Mouse (Mus musculus): Measurements from ENCODE around the gene Gm1527. TPM values are rescaled to one million over a fixed set of nuclear protein-coding genes. Genes with fewer than 3 reads are reported as not detected.
"Not testable (repeated sequence)": the region's sequence is repeated elsewhere in the genome, so short reads cannot be mapped to it uniquely, and the experiment has no call there.

Gm1527 gene
- not detected in 2 replicates for polyA plus RNA-seq (2014; fragmentation: Nextera tagmentation; extraction: Ambion mirVana)

- H3K4me3 ChIP-seq (ENCODE audit: low read depth, low read length), result no peak within 1 kb of the TSS
- no peak for ATAC-seq (replicated peaks; ENCODE audit: low FRiP score)
- H3K9ac ChIP-seq (ENCODE audit: low read depth, low read length), result no peak within 1 kb of the TSS
- H3K36me3 ChIP-seq (ENCODE audit: control insufficient read depth, insufficient read depth, low read length), result no peaks in the 10 kb centered on the region
- no peak within 1 kb of the TSS for H3K4me2 ChIP-seq
- DNase-seq (ENCODE audit: low spot score), result no peak
- H3K4me1 ChIP-seq (replicated peaks; ENCODE audit: control insufficient read depth, insufficient read depth, low read length), result no peaks in the 10 kb centered on the region
- no peaks in the 10 kb centered on the region for H3K27me3 ChIP-seq (replicated peaks; ENCODE audit: control insufficient read depth, insufficient read depth, low read length)
- no peak within 1 kb of the TSS for H3K27ac ChIP-seq (ENCODE audit: low read depth, low read length)
- 56% methylated on average over 1 of the region's 1 CpGs for WGBS
- no peaks in the 10 kb centered on the region for H3K9me3 ChIP-seq (ENCODE audit: control insufficient read depth, low read length)
Measured at GRCm38 (mm10) chr3:28892317-28892716, at the start of gene Gm1527. Gene Gm1527 (plus strand): TSS chr3:28892617.

DNA sequence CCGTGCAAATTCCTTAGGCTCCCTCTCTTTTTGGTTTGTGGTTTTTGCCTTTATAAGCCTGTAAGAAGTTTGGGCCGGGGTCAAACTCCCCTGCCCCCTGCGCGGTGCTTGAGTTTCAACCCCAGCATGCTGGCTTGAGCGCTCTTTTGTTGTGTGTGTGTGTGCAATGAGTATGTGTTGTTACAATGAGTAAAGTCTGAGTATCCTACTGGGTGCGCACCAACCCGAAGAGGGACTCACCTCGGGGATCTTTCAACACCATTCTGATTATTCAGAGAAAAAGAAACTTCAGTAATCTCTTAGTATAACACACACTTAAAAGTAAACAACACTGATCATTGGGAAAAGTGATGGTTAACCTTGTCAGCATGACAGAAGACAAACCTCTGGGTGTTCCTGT, 49.2 kb upstream of the Gm1527 start:
- Histone ChIP-seq H3K9ac (ENCODE audit: low read depth, low read length) (no peak overlapping the region), H3K36me3 (ENCODE audit: control insufficient read depth, insufficient read depth, low read length) (no peaks in the 10 kb centered on the region), H3K4me3 (ENCODE audit: low read depth, low read length) (no peak overlapping the region), H3K4me2 (no peak overlapping the region), H3K27ac (ENCODE audit: low read depth, low read length) (no peak overlapping the region), H3K9me3 (ENCODE audit: control insufficient read depth, low read length) (no peaks in the 10 kb centered on the region), H3K4me1 (replicated peaks; ENCODE audit: control insufficient read depth, insufficient read depth, low read length) (no peaks in the 10 kb centered on the region), H3K27me3 (replicated peaks; ENCODE audit: control insufficient read depth, insufficient read depth, low read length) (no peaks in the 10 kb centered on the region)
- no peak for DNase-seq (ENCODE audit: low spot score)
- WGBS, result 68% methylated on average over 8 of the region's 8 CpGs
- ATAC-seq (replicated peaks; ENCODE audit: low FRiP score), result no peak

DNA sequence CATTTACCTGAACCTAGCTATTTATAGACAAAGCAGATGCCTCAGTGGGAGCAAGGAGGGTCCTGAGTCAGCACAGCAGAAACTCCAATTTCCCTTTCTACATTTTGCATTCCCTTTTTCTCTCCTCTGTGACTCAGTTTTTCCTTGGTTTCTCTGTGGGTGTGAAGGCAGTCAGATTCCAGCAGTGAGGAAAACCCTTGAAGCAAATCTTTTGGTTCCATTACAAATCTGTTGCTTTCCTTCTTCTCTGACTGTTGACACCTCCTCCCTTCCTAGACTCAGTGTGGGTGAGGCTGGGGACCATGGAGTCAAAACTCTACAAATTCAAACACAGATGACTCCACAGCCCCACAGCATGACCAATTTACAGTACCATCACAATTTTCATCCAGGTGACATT, 45.3 kb upstream of the Gm1527 start:
- H3K4me3 ChIP-seq (ENCODE audit: low read depth, low read length), result no peak overlapping the region
- no peaks in the 10 kb centered on the region for H3K27me3 ChIP-seq (replicated peaks; ENCODE audit: control insufficient read depth, insufficient read depth, low read length)
- H3K27ac ChIP-seq (ENCODE audit: low read depth, low read length), result no peak overlapping the region
- no peak overlapping the region for H3K9ac ChIP-seq (ENCODE audit: low read depth, low read length)
- no peaks in the 10 kb centered on the region for H3K9me3 ChIP-seq (ENCODE audit: control insufficient read depth, low read length)
- no peaks in the 10 kb centered on the region for H3K4me1 ChIP-seq (replicated peaks; ENCODE audit: control insufficient read depth, insufficient read depth, low read length)
- no peak overlapping the region for H3K4me2 ChIP-seq
- DNase-seq (ENCODE audit: low spot score) (no peak), ATAC-seq (replicated peaks; ENCODE audit: low FRiP score) (no peak)
- H3K36me3 ChIP-seq (ENCODE audit: control insufficient read depth, insufficient read depth, low read length), result no peaks in the 10 kb centered on the region

DNA sequence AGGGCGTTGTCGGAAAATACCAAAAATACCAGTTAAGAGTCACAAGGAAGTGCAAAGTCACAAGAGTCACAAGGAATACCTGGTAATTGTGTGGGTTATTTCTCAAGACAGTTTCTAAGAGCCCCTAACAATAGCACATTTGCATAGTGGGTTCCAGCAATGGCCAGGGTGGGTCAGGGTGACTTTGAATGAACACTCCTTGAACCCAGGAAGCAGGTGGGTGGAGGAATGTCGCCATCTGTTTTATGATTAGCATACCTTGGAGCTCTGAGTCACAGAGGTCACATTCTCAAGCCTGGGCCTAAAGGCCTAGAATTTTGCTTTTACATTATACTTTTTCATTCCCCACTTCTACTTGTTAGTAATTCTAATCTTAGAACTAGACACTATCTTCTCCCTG, 40.2 kb upstream of the Gm1527 start:
- not testable (repeated sequence) for H3K4me3 ChIP-seq (ENCODE audit: low read depth, low read length); H3K9ac ChIP-seq (ENCODE audit: low read depth, low read length); DNase-seq (ENCODE audit: low spot score); H3K9me3 ChIP-seq (ENCODE audit: control insufficient read depth, low read length); H3K36me3 ChIP-seq (ENCODE audit: control insufficient read depth, insufficient read depth, low read length); H3K4me2 ChIP-seq; ATAC-seq (replicated peaks; ENCODE audit: low FRiP score); H3K27ac ChIP-seq (ENCODE audit: low read depth, low read length); H3K27me3 ChIP-seq (replicated peaks; ENCODE audit: control insufficient read depth, insufficient read depth, low read length); H3K4me1 ChIP-seq (replicated peaks; ENCODE audit: control insufficient read depth, insufficient read depth, low read length)
- 75% methylated on average over 3 of the region's 3 CpGs for WGBS

DNA sequence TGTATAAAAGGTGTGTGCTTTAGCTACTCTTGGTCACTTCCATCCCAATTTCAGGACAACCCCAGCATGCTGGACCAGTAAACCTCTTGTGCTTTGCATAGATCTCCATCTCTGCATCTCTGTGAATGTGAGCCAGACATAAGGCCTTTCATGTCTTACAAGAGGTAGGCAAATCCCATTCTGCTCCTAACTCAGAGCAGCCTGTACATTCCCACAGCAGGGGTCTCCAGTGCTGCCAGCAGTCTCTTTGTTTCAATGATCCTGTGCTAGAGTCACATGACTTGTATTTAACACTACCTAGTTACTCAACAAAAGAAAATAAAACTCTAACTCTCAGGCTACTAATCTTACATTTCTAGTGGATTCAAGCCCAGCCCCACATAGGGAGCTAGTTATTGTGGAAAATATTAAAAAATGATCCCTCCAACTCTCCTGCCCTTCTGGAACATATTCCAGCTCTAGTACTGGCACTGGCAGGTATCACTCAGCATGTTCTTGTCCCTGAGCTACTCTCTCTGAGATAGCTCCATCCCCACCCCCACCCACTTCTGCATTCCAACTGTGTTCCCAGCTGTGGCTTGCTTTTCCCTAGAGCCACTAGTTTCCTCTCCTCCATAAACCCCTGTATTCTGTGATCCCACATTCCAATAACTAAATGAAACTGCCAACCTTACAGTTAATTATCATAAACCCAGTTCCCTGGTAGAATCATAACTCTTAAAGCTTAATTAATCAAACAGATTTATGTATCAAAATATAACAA, 32.6 kb upstream of the Gm1527 start:
- H3K4me2 ChIP-seq; H3K9ac ChIP-seq (ENCODE audit: low read depth, low read length); H3K27ac ChIP-seq (ENCODE audit: low read depth, low read length); H3K4me3 ChIP-seq (ENCODE audit: low read depth, low read length); DNase-seq (ENCODE audit: low spot score); H3K9me3 ChIP-seq (ENCODE audit: control insufficient read depth, low read length); H3K36me3 ChIP-seq (ENCODE audit: control insufficient read depth, insufficient read depth, low read length); H3K27me3 ChIP-seq (replicated peaks; ENCODE audit: control insufficient read depth, insufficient read depth, low read length); H3K4me1 ChIP-seq (replicated peaks; ENCODE audit: control insufficient read depth, insufficient read depth, low read length); ATAC-seq (replicated peaks; ENCODE audit: low FRiP score): not testable (repeated sequence)

DNA sequence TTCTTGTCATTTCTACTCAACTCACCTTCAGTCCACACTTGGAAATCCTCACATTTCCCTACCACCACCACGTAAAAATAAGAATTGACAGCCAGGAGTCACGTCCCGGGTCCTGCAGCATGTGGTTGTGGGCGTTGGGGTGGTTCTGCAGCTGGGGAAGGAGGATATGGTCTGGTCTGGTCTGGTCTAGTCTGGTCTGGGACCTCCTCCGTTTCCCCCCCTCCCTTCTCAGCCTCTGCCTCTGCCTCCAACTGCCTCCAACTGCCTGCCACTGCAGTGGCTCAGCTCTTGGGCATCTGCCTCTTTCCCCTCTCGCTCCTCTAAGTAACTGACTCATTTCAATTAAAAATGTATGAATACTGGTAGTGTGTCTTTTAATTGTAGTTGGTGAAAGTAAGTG, 4.5 kb downstream of the Gm1527 start:
- H3K4me2 ChIP-seq; H3K9me3 ChIP-seq (ENCODE audit: control insufficient read depth, low read length); H3K27me3 ChIP-seq (replicated peaks; ENCODE audit: control insufficient read depth, insufficient read depth, low read length); DNase-seq (ENCODE audit: low spot score); H3K4me1 ChIP-seq (replicated peaks; ENCODE audit: control insufficient read depth, insufficient read depth, low read length); H3K27ac ChIP-seq (ENCODE audit: low read depth, low read length); H3K36me3 ChIP-seq (ENCODE audit: control insufficient read depth, insufficient read depth, low read length); H3K9ac ChIP-seq (ENCODE audit: low read depth, low read length); H3K4me3 ChIP-seq (ENCODE audit: low read depth, low read length); ATAC-seq (replicated peaks; ENCODE audit: low FRiP score): not testable (repeated sequence)
- WGBS, result 46% methylated on average over 6 of the region's 6 CpGs

DNA sequence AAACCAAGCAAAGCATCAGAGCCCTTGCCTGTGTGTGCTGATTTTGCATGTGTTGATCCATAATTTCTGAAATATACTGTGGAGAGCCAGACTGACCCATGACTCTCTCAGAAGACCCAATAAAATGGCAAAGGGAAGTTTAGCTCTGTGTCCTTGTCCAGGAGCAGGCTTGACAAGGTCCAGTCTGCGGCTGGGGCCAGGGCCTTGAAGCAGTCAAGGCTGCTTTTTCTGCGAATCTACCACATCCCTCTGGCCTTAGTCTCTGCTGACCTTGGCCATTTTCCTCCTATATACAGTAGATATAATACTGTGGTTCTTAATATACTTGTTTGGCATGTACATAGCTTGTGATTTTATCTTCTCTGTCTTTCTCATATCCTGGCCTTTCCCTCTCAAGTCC, 73.5 kb downstream of the Gm1527 start:
- no peaks in the 10 kb centered on the region for H3K36me3 ChIP-seq (ENCODE audit: control insufficient read depth, insufficient read depth, low read length)
- H3K9ac ChIP-seq (ENCODE audit: low read depth, low read length), result no peak overlapping the region
- H3K9me3 ChIP-seq (ENCODE audit: control insufficient read depth, low read length), result no peaks in the 10 kb centered on the region
- 76% methylated on average over 2 of the region's 2 CpGs for WGBS
- H3K27ac ChIP-seq (ENCODE audit: low read depth, low read length), result no peak overlapping the region
- no peak for DNase-seq (ENCODE audit: low spot score)
- H3K4me2 ChIP-seq, result no peak overlapping the region
- H3K4me3 ChIP-seq (ENCODE audit: low read depth, low read length), result no peak overlapping the region
- no peaks in the 10 kb centered on the region for H3K4me1 ChIP-seq (replicated peaks; ENCODE audit: control insufficient read depth, insufficient read depth, low read length)
- no peaks in the 10 kb centered on the region for H3K27me3 ChIP-seq (replicated peaks; ENCODE audit: control insufficient read depth, insufficient read depth, low read length)
- no peak for ATAC-seq (replicated peaks; ENCODE audit: low FRiP score)

DNA sequence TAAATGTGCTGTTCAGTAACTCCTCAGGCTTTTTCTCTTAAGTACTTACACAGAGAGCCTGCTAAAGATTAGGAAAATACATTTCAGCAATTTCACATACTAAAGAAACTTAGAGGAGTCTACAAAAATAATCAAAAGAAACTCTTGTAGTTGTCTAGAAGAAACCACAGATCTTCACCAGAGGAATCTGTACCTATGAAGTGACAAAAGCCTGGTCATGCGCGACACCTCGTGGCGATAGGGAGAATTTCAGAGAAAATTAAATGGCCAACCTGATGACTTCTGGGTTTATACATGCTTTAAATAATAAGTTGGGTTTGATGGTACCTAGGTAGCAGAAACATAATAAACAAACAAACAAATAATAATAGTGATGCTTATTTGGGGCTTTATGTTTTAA, 76.4 kb downstream of the Gm1527 start:
- WGBS, result 2% methylated on average over 4 of the region's 4 CpGs
- Histone ChIP-seq H3K9me3 (ENCODE audit: control insufficient read depth, low read length) (no peaks in the 10 kb centered on the region), H3K9ac (ENCODE audit: low read depth, low read length) (no peak overlapping the region), H3K4me1 (replicated peaks; ENCODE audit: control insufficient read depth, insufficient read depth, low read length) (no peaks in the 10 kb centered on the region), H3K4me2 (no peak overlapping the region), H3K27ac (ENCODE audit: low read depth, low read length) (no peak overlapping the region), H3K36me3 (ENCODE audit: control insufficient read depth, insufficient read depth, low read length) (no peaks in the 10 kb centered on the region), H3K4me3 (ENCODE audit: low read depth, low read length) (no peak overlapping the region), H3K27me3 (replicated peaks; ENCODE audit: control insufficient read depth, insufficient read depth, low read length) (no peaks in the 10 kb centered on the region)
- DNase-seq (ENCODE audit: low spot score) (no peak), ATAC-seq (replicated peaks; ENCODE audit: low FRiP score) (no peak)
